Mouse (Mus musculus): ENCODE results near the gene Trabd2b.

- no peak for TF ChIP-seq CTCF (IDR thresholded peaks at IDR 0.05; ENCODE audit: insufficient read depth, low read depth, low read length)
- TF ChIP-seq POLR2A (IDR thresholded peaks at IDR 0.05; ENCODE audit: insufficient read depth, low read depth, low read length): no peak
These were observed 21.3 kb upstream of the Trabd2b start for GRCm38 (mm10) chr4:114385236-114385635.
